In the genomic region with DNA sequence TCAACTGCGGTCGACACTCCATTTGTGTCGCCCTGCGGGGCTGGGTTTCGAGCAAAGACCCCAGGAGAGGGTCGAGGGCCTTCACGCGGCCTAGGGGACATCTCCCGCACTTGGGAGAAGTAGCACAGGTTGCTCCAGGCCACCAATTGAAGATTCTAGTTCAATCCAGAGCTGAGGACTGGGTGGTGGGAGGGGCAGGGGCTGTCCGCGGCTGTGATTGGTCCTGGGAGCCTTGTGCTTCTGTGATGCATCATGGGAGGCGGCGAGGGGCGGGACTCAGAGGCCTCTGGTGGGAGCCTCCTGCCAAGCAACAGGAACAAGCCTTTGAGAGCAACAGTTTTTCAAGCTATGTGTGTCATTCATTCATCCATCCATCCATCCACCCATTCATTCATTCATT, we compare ENCODE assay signal across 8 mouse cellular contexts.
DNase-seq lines count a peak whose midpoint lies in the region; ATAC-seq and TF ChIP-seq lines count a peak whose summit lies in the region.

No protein-coding gene starts in this region.

- H3K4me3 ChIP-seq in kidney, embryonic 15.5 days (replicated peaks) = peak overlapping the region; percentile 19
- H3K4me3 ChIP-seq in stomach, postnatal 0 days (ENCODE audit: low read depth, low read length) = no peak overlapping the region

- no peak for TF ChIP-seq CTCF in stomach, postnatal 0 days (IDR thresholded peaks at IDR 0.05; ENCODE audit: low read depth)

- 63% methylated on average over 14 of the region's 14 CpGs for WGBS in kidney, embryonic 15.5 days
- 58% methylated on average over 14 of the region's 14 CpGs for WGBS in stomach, postnatal 0 days

- no peak for TF ChIP-seq EP300 in stomach, postnatal 0 days (optimal IDR thresholded peaks at IDR 0.05)

- H3K4me1 ChIP-seq in kidney, embryonic 15.5 days = peaks cover 28% of the 10 kb centered on the region
- no peaks in the 10 kb centered on the region for H3K4me1 ChIP-seq in stomach, postnatal 0 days (replicated peaks; ENCODE audit: control insufficient read depth, insufficient read depth)

- H3K4me2 ChIP-seq in kidney, embryonic 15.5 days = peak overlapping the region; percentile 49
- H3K4me2 ChIP-seq in stomach, postnatal 0 days (replicated peaks; ENCODE audit: low read depth) = no peak overlapping the region

- no peak overlapping the region for H3K9ac ChIP-seq in kidney, embryonic 15.5 days
- no peak overlapping the region for H3K9ac ChIP-seq in stomach, postnatal 0 days (ENCODE audit: low read length)

- DNase-seq in kidney, postnatal 14 days = no peak
- peak; percentile 93 for DNase-seq in MN1 (ENCODE audit: low spot score)
- peak; percentile 48 for DNase-seq in embryo, embryonic 9.5 days (ENCODE audit: extremely low spot score)
- DNase-seq in layer of hippocampus, postnatal 14 days (ENCODE audit: low spot score in 2 of 2) = peak; percentile 21 to 49
- peak; percentile 46 for DNase-seq in stomach, postnatal 0 days (ENCODE audit: low spot score)
- DNase-seq in spleen, adult 12 weeks (ENCODE audit: low spot score) = no peak
- no peak for DNase-seq in B cell, adult 2 months

- ATAC-seq in kidney, embryonic 15.5 days (replicated peaks; ENCODE audit: low FRiP score) = peak; percentile 66; the same call in 1 of the 2 replicates
- ATAC-seq in stomach, postnatal 0 days (ENCODE audit: low FRiP score, low TSS enrichment) = peak; percentile 55; the same call in 1 of the 2 replicates

- H3K27me3 ChIP-seq in kidney, embryonic 15.5 days = peaks cover 6% of the 10 kb centered on the region; the same call in 1 of the 2 replicates
- H3K27me3 ChIP-seq in stomach, postnatal 0 days (ENCODE audit: control insufficient read depth, insufficient read depth, low read length) = no peaks in the 10 kb centered on the region

- H3K36me3 ChIP-seq in kidney, embryonic 15.5 days = no peaks in the 10 kb centered on the region
- no peaks in the 10 kb centered on the region for H3K36me3 ChIP-seq in stomach, postnatal 0 days (ENCODE audit: control insufficient read depth, insufficient read depth, low read length)

- H3K27ac ChIP-seq in kidney, embryonic 15.5 days = no peak overlapping the region
- no peak overlapping the region for H3K27ac ChIP-seq in stomach, postnatal 0 days (replicated peaks)

- no peaks in the 10 kb centered on the region for H3K9me3 ChIP-seq in kidney, embryonic 15.5 days (replicated peaks)
- no peaks in the 10 kb centered on the region for H3K9me3 ChIP-seq in stomach, postnatal 0 days (ENCODE audit: control insufficient read depth, low read length)

Comparison
In these comparisons a context has a peak if more than half of its experiments do, and no peak if none do; other contexts are left out.
1. DNase-seq: peak in MN1 (single experiment), embryo, embryonic 9.5 days (single experiment), layer of hippocampus, postnatal 14 days (2 of 2) and stomach, postnatal 0 days (single experiment); none in kidney, postnatal 14 days (single experiment), spleen, adult 12 weeks (single experiment) and B cell, adult 2 months (0 of 2).